Mouse (Mus musculus) ES-Bruce4 (cell line): ENCODE data around the gene Svs5.

Source experiments
- CTCF ChIP-seq: IDR thresholded peaks from one replicate; pipeline ENCODE4 v1.8.1; 2011; ENCODE audit warnings: low read depth, low read length
- EP300 ChIP-seq: IDR thresholded peaks from 2 replicates; pipeline ENCODE4 v1.6.1; 2011; ENCODE audit warnings: low read depth, low read length; ENCODE audit not compliant: insufficient read depth

DNA sequence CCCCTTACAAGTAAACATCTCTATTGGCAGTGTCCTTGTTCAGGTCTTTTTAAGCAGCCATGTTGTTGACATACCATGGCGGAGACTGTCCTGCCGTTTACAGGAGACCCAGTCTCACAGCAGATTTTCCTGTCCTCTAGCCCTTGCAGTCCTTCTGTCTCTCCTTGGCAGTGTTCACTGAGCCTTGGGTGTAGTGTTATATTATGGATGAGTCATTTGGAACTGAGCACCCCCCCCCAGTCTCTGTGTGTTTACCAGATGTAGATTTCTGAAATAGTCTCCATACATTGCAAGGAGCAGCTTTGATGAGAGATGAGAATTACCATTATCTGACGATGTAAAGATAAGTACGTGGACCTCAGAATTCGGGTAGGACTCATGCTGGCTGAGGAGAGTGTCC lies 19.9 kb upstream of the Svs5 start:
- no peak for TF ChIP-seq EP300
- no peak for TF ChIP-seq CTCF
